Mouse (Mus musculus) limb, embryonic 14.5 days (tissue): ENCODE measurements around the gene Rab31. TPM values are rescaled to one million over a fixed set of nuclear protein-coding genes. Genes with fewer than 3 reads are reported as not detected.

ENCODE experiments used
- ATAC-seq: fragments of 200-750 bp; cut with Nextera tagmentation; 2 replicates; pipeline ENCODE4 v1.8.0; 2017; ENCODE audit warnings: low read depth, moderate number of reproducible peaks, moderate TSS enrichment; ENCODE audit not compliant: low FRiP score
- DNase-seq: peaks from one replicate; pipeline ENCODE4 v3.0.0-alpha.2; 2015; ENCODE audit warnings: low spot score
- H3K27ac ChIP-seq: fragments of 300-500 bp; sonication (generic); replicated peaks from 2 replicates; pipeline ENCODE4 v1.5.1; 2014; ENCODE audit warnings: low read depth, mild to moderate bottlenecking, low read length, moderate library complexity, mixed read lengths
- H3K27me3 ChIP-seq: fragments of 300-500 bp; sonication (generic); 2 replicates; pipeline ENCODE4 v1.6.1; 2014; ENCODE audit warnings: low read length, mixed read lengths; ENCODE audit not compliant: control insufficient read depth, insufficient read depth
- H3K36me3 ChIP-seq: fragments of 300-500 bp; sonication (generic); 2 replicates; pipeline ENCODE4 v1.6.1; 2014; ENCODE audit warnings: mild to moderate bottlenecking, low read length, moderate library complexity, mixed read lengths; ENCODE audit not compliant: control insufficient read depth, insufficient read depth
- H3K4me1 ChIP-seq: fragments of 300-500 bp; sonication (generic); 2 replicates; pipeline ENCODE4 v1.6.1; 2014; ENCODE audit warnings: antibody characterized with exemption, low read length, mixed read lengths; ENCODE audit not compliant: control insufficient read depth, insufficient read depth
- H3K4me2 ChIP-seq: fragments of 300-500 bp; sonication (generic); replicated peaks from 2 replicates; pipeline ENCODE4 v1.6.1; 2014; ENCODE audit warnings: low read depth, mild to moderate bottlenecking, low read length, moderate library complexity; ENCODE audit not compliant: severe bottlenecking
- H3K4me3 ChIP-seq: fragments of 300-500 bp; sonication (generic); replicated peaks from 2 replicates; pipeline ENCODE4 v1.5.1; 2014; ENCODE audit warnings: low read length
- H3K9ac ChIP-seq: fragments of 300-500 bp; sonication (generic); 2 replicates; pipeline ENCODE4 v1.6.1; 2014; ENCODE audit warnings: mild to moderate bottlenecking, low read depth, low read length, moderate library complexity; ENCODE audit not compliant: severe bottlenecking
- H3K9me3 ChIP-seq: fragments of 300-500 bp; sonication (generic); 2 replicates; pipeline ENCODE4 v1.6.1; 2016; ENCODE audit warnings: low read length; ENCODE audit not compliant: control insufficient read depth
- POLR2A ChIP-seq: fragments of 200-500 bp; IDR thresholded peaks from 2 replicates; pipeline ENCODE4 v1.8.0; 2012; ENCODE audit warnings: inconsistent platforms, mild to moderate bottlenecking, moderate library complexity, borderline replicate concordance; ENCODE audit not compliant: insufficient read depth, insufficient read length; ENCODE audit errors: extremely low read depth
- WGBS: fragments of 180-500 bp; shearing (Covaris S2); extraction: QIAGEN DNeasy Blood & Tissue Kit; methylation state at CpG from one replicate; pipeline ENCODE4 v1.1.7; 2014; 5-methylcytosine and 5-hydroxymethylcytosine counted together
- polyA plus RNA-seq, 2 experiments: library from polyadenylated mRNA; depleted of rRNA in 1 of 2; stranded (reverse) in 1 of 2; unstranded in 1 of 2; fragments of >200 nt; fragmentation: Nextera tagmentation in 1 of 2; extraction: Ambion mirVana in 1 of 2; gene quantifications; 2 replicates each; pipeline versions ENCODE4 v1.2.1 to v1.2.3; 2012 to 2014

Rab31 gene
- polyA plus RNA-seq, 2 experiments = 36.3 to 67.8 TPM

GRCm38 (mm10) chr17:65697791-65698463 lies 74.6 kb downstream of the Rab31 start:
- 52% methylated on average over 12 of the region's 12 CpGs for WGBS
- Histone ChIP-seq H3K27ac (no peak overlapping the region; the same call in 1 of the 2 replicates), H3K4me1 (0 out of 2 replicates have a peak, but pooled peaks cover 9% of the 10 kb centered on the region), H3K4me2 (no peak overlapping the region), H3K27me3 (no peaks in the 10 kb centered on the region), H3K4me3 (no peak overlapping the region), H3K9me3 (no peaks in the 10 kb centered on the region), H3K36me3 (no peaks in the 10 kb centered on the region), H3K9ac (no peak overlapping the region)
- no peak for TF ChIP-seq POLR2A
- DNase-seq (peak; percentile 57), ATAC-seq (peak; percentile 25; the same call in 1 of the 2 replicates)

- 0 out of 2 replicates have a peak, but pooled peaks cover 4% of the 10 kb centered on the region for H3K4me1 ChIP-seq
- WGBS = 87% methylated on average over 13 of the region's 13 CpGs
- H3K27ac ChIP-seq = no peak overlapping the region
- H3K9me3 ChIP-seq = no peaks in the 10 kb centered on the region
- no peak for TF ChIP-seq POLR2A
- H3K4me2 ChIP-seq = no peak overlapping the region
- no peak for ATAC-seq
- no peak overlapping the region for H3K4me3 ChIP-seq
- DNase-seq = no peak
- H3K36me3 ChIP-seq = no peaks in the 10 kb centered on the region
- no peak overlapping the region for H3K9ac ChIP-seq
- H3K27me3 ChIP-seq = no peaks in the 10 kb centered on the region
Observed at GRCm38 (mm10) chr17:65696939-65697338, 75.6 kb downstream of the Rab31 start.

- Histone ChIP-seq H3K27ac (no peak overlapping the region), H3K4me1 (no peaks in the 10 kb centered on the region), H3K9me3 (no peaks in the 10 kb centered on the region), H3K4me3 (no peak overlapping the region), H3K4me2 (no peak overlapping the region), H3K27me3 (no peaks in the 10 kb centered on the region), H3K9ac (no peak overlapping the region), H3K36me3 (no peaks in the 10 kb centered on the region)
- no peak for TF ChIP-seq POLR2A
- DNase-seq (no peak), ATAC-seq (no peak)
- 80% methylated on average over 4 of the region's 4 CpGs for WGBS
Observed at GRCm38 (mm10) chr17:65692276-65692675, 80.3 kb downstream of the Rab31 start.

GRCm38 (mm10) chr17:65683731-65684130 lies 88.8 kb downstream of the Rab31 start:
- WGBS = 68% methylated on average over 2 of the region's 2 CpGs
- Histone ChIP-seq H3K27ac (no peak overlapping the region), H3K36me3 (no peaks in the 10 kb centered on the region), H3K4me3 (no peak overlapping the region), H3K4me2 (no peak overlapping the region), H3K27me3 (no peaks in the 10 kb centered on the region), H3K9me3 (no peaks in the 10 kb centered on the region), H3K9ac (no peak overlapping the region), H3K4me1 (peaks cover 9% of the 10 kb centered on the region)
- no peak for ATAC-seq
- no peak for DNase-seq
- TF ChIP-seq POLR2A = no peak

GRCm38 (mm10) chr17:65683316-65683715 lies 89.2 kb downstream of the Rab31 start:
- ATAC-seq = no peak
- no peaks in the 10 kb centered on the region for H3K36me3 ChIP-seq
- no peak overlapping the region for H3K4me3 ChIP-seq
- no peaks in the 10 kb centered on the region for H3K9me3 ChIP-seq
- 86% methylated on average over 3 of the region's 3 CpGs for WGBS
- no peak for TF ChIP-seq POLR2A
- no peak overlapping the region for H3K9ac ChIP-seq
- H3K4me1 ChIP-seq = peaks cover 9% of the 10 kb centered on the region
- DNase-seq = no peak
- H3K27me3 ChIP-seq = no peaks in the 10 kb centered on the region
- H3K27ac ChIP-seq = no peak overlapping the region
- no peak overlapping the region for H3K4me2 ChIP-seq

- Histone ChIP-seq H3K36me3 (no peaks in the 10 kb centered on the region), H3K4me3 (no peak overlapping the region), H3K27me3 (no peaks in the 10 kb centered on the region), H3K9ac (no peak overlapping the region), H3K9me3 (no peaks in the 10 kb centered on the region), H3K27ac (no peak overlapping the region), H3K4me2 (no peak overlapping the region), H3K4me1 (peaks cover 9% of the 10 kb centered on the region)
- no peak for DNase-seq
- ATAC-seq = no peak
- 86% methylated on average over 5 of the region's 5 CpGs for WGBS
- TF ChIP-seq POLR2A = no peak
Observed at GRCm38 (mm10) chr17:65682071-65682680, 90.4 kb downstream of the Rab31 start.
